Mouse (Mus musculus) embryonic fibroblast, embryonic 13.5 days (primary cell): ENCODE results near the gene Zfp740. TPM values are rescaled to one million over a fixed set of nuclear protein-coding genes. Genes with fewer than 3 reads are reported as not detected.

Experiments
- H3K27ac ChIP-seq: 2 replicates; pipeline ENCODE4 v1.5.1; 2012; ENCODE audit warnings: low read length, control low read depth, inconsistent platforms; ENCODE audit not compliant: insufficient read depth
- H3K4me1 ChIP-seq: 2 replicates; pipeline ENCODE4 v1.6.1; 2011; ENCODE audit warnings: low read length; ENCODE audit not compliant: control insufficient read depth, insufficient read depth
- H3K4me3 ChIP-seq: 2 replicates; pipeline ENCODE4 v1.5.1; 2011; ENCODE audit warnings: mild to moderate bottlenecking, control low read depth, low read length; ENCODE audit not compliant: insufficient read depth
- CTCF ChIP-seq: IDR thresholded peaks from 2 replicates; pipeline ENCODE4 v1.5.1; 2011; ENCODE audit warnings: mild to moderate bottlenecking, control low read depth, low read length, moderate library complexity, borderline replicate concordance; ENCODE audit not compliant: insufficient read depth
- POLR2A ChIP-seq: IDR thresholded peaks from 2 replicates; pipeline ENCODE4 v1.6.1; 2011; ENCODE audit warnings: low read depth, mild to moderate bottlenecking, control low read depth, low read length, moderate library complexity
- polyA plus RNA-seq: library from polyadenylated mRNA; stranded (reverse); fragments of >200 nt; gene quantifications from 2 replicates; pipeline ENCODE4 v1.2.4, GENCODE M21; 2011; ENCODE audit warnings: low read depth; ENCODE audit not compliant: missing spikeins, insufficient read length

The Zfp740 gene
- polyA plus RNA-seq, 1 experiment, result 49.5 TPM

- no peak for TF ChIP-seq POLR2A
- TF ChIP-seq CTCF, result no peak
- Histone ChIP-seq H3K4me1 (peaks cover 2% of the 10 kb centered on the region; the same call in 1 of the 2 replicates), H3K27ac (no peak overlapping the region), H3K4me3 (no peak overlapping the region)
Observed at GRCm38 (mm10) chr15:102208092-102208561, 5.1 kb downstream of the Zfp740 start.

- no peak overlapping the region for H3K4me3 ChIP-seq
Observed at GRCm38 (mm10) chr15:102209114-102209513, 6.1 kb downstream of the Zfp740 start.

GRCm38 (mm10) chr15:102210816-102211215 is 7.8 kb downstream of the Zfp740 start:
- TF ChIP-seq POLR2A, result no peak
- TF ChIP-seq CTCF, result no peak
- Histone ChIP-seq H3K4me1 (peaks cover 2% of the 10 kb centered on the region; the same call in 1 of the 2 replicates), H3K27ac (no peak overlapping the region), H3K4me3 (no peak overlapping the region)

More at GRCm38 (mm10) chr15:102209114-102209513, 6.1 kb downstream of the Zfp740 start:
- Histone ChIP-seq H3K27ac (no peak overlapping the region), H3K4me1 (peaks cover 2% of the 10 kb centered on the region; the same call in 1 of the 2 replicates)
- TF ChIP-seq POLR2A (no peak), CTCF (no peak)

- no peak overlapping the region for H3K27ac ChIP-seq
- TF ChIP-seq POLR2A, result no peak
- H3K4me3 ChIP-seq, result no peak overlapping the region
- peaks cover 2% of the 10 kb centered on the region; the same call in 1 of the 2 replicates for H3K4me1 ChIP-seq
Observed at GRCm38 (mm10) chr15:102211895-102212294, 8.8 kb downstream of the Zfp740 start.

- Histone ChIP-seq H3K27ac (no peak overlapping the region), H3K4me3 (no peak overlapping the region), H3K4me1 (no peaks in the 10 kb centered on the region)
- TF ChIP-seq POLR2A (no peak), CTCF (no peak)
Observed at GRCm38 (mm10) chr15:102214132-102214531, 11.1 kb downstream of the Zfp740 start.

GRCm38 (mm10) chr15:102215624-102216023 is 12.6 kb downstream of the Zfp740 start:
- no peak overlapping the region for H3K27ac ChIP-seq
- no peak overlapping the region for H3K4me3 ChIP-seq
- no peaks in the 10 kb centered on the region for H3K4me1 ChIP-seq
- no peak for TF ChIP-seq POLR2A
- TF ChIP-seq CTCF, result no peak

GRCm38 (mm10) chr15:102216459-102217228 is 13.6 kb downstream of the Zfp740 start:
- H3K27ac ChIP-seq, result no peak overlapping the region
- no peaks in the 10 kb centered on the region for H3K4me1 ChIP-seq
- TF ChIP-seq POLR2A, result no peak
- no peak for TF ChIP-seq CTCF
- H3K4me3 ChIP-seq, result no peak overlapping the region

GRCm38 (mm10) chr15:102217325-102217724 is 14.3 kb downstream of the Zfp740 start:
- H3K27ac ChIP-seq, result no peak overlapping the region
- H3K4me3 ChIP-seq, result no peak overlapping the region
- TF ChIP-seq POLR2A, result no peak
- no peak for TF ChIP-seq CTCF
- H3K4me1 ChIP-seq, result no peaks in the 10 kb centered on the region

GRCm38 (mm10) chr15:102222386-102222785 is 19.3 kb downstream of the Zfp740 start:
- no peak overlapping the region for H3K27ac ChIP-seq
- no peak overlapping the region for H3K4me3 ChIP-seq
- TF ChIP-seq CTCF (no peak), POLR2A (no peak)
- H3K4me1 ChIP-seq, result peaks cover 4% of the 10 kb centered on the region; the same call in 1 of the 2 replicates
